Mouse (Mus musculus): Measurements from ENCODE around the gene Sfn.

DNA sequence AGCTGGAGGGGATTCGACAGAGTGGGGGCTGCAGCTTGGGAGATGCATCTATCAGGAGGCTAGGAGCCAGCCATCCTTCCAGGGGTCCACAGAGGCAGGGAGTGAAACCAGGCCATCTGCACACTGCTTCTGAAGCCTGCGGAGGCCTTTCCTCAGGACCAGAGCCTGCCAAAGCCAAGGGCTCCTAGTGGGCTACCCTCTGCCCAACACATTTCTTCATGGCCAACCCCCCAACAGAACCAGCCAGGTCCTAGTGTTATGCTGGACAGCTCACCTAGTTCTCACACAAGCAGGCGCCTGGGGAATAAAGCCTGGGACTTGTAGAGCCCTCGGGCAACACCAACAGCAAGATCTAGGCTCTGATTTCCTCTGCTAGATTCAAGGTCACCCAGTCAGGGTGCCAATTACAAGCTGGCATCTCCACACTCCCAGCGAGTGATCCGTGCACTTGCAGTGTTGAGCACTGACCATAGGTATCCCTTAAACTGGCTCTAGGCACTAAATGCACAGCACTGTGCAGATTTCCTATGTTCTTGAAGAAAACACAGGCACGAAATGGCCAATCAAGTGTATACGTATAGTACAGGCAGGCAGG lies 28.5 kb upstream of the Sfn start:
- no peak for TF ChIP-seq CTCF (IDR thresholded peaks at IDR 0.05; ENCODE audit: low read depth)
- no peak for TF ChIP-seq EP300 (IDR thresholded peaks at IDR 0.05; ENCODE audit: low read depth)

Data from liver, postnatal 0 days (tissue).